Mouse (Mus musculus) limb, embryonic 11.5 days (tissue): ENCODE data around the gene Fam185a. TPM values are rescaled to one million over a fixed set of nuclear protein-coding genes. Genes with fewer than 3 reads are reported as not detected.

Source experiments
- ATAC-seq: fragments of 200-750 bp; cut with Nextera tagmentation; 2 replicates; pipeline ENCODE4 v1.8.0; 2017; ENCODE audit warnings: low read depth; ENCODE audit not compliant: insufficient number of reproducible peaks, low FRiP score, low TSS enrichment
- DNase-seq: peaks from one replicate; pipeline ENCODE4 v3.0.0-alpha.2; 2015; ENCODE audit warnings: low spot score
- H3K27ac ChIP-seq: fragments of 300-500 bp; sonication (generic); replicated peaks from 2 replicates; pipeline ENCODE4 v1.5.1; 2014; ENCODE audit warnings: low read depth, mild to moderate bottlenecking, low read length
- H3K27me3 ChIP-seq: fragments of 300-500 bp; sonication (generic); 2 replicates; pipeline ENCODE4 v1.6.1; 2014; ENCODE audit warnings: mild to moderate bottlenecking, low read length, mixed read lengths; ENCODE audit not compliant: control insufficient read depth, insufficient read depth
- H3K36me3 ChIP-seq: fragments of 300-500 bp; sonication (generic); 2 replicates; pipeline ENCODE4 v1.6.1; 2014; ENCODE audit warnings: mild to moderate bottlenecking, low read length, moderate library complexity, mixed read lengths; ENCODE audit not compliant: control insufficient read depth, insufficient read depth
- H3K4me1 ChIP-seq: fragments of 300-500 bp; sonication (generic); 2 replicates; pipeline ENCODE4 v1.6.1; 2014; ENCODE audit warnings: low read length, mixed read lengths; ENCODE audit not compliant: control insufficient read depth, insufficient read depth
- H3K4me2 ChIP-seq: fragments of 300-500 bp; sonication (generic); 2 replicates; pipeline ENCODE4 v1.6.1; 2014; ENCODE audit warnings: low read depth, mild to moderate bottlenecking, moderate library complexity; ENCODE audit not compliant: severe bottlenecking
- H3K4me3 ChIP-seq: fragments of 300-500 bp; sonication (generic); 2 replicates; pipeline ENCODE4 v1.5.1; 2014; ENCODE audit warnings: low read depth, low read length
- H3K9ac ChIP-seq: fragments of 300-500 bp; sonication (generic); 2 replicates; pipeline ENCODE4 v1.6.1; 2014; ENCODE audit warnings: mild to moderate bottlenecking, low read length
- H3K9me3 ChIP-seq: fragments of 300-500 bp; sonication (generic); 2 replicates; pipeline ENCODE4 v1.6.1; 2016; ENCODE audit warnings: low read length; ENCODE audit not compliant: control insufficient read depth
- WGBS: fragments of 180-500 bp; shearing (Covaris S2); extraction: QIAGEN DNeasy Blood & Tissue Kit; methylation state at CpG from one replicate; pipeline ENCODE4 v1.1.7; 2014; 5-methylcytosine and 5-hydroxymethylcytosine counted together
- polyA plus RNA-seq: library from polyadenylated mRNA; unstranded; fragments of >200 nt; fragmentation: Nextera tagmentation; extraction: Ambion mirVana; gene quantifications from 2 replicates; pipeline ENCODE4 v1.2.1, GENCODE M21; 2014

Gene Fam185a
- polyA plus RNA-seq, 1 experiment from 2014 or later: 6.0 TPM

DNA sequence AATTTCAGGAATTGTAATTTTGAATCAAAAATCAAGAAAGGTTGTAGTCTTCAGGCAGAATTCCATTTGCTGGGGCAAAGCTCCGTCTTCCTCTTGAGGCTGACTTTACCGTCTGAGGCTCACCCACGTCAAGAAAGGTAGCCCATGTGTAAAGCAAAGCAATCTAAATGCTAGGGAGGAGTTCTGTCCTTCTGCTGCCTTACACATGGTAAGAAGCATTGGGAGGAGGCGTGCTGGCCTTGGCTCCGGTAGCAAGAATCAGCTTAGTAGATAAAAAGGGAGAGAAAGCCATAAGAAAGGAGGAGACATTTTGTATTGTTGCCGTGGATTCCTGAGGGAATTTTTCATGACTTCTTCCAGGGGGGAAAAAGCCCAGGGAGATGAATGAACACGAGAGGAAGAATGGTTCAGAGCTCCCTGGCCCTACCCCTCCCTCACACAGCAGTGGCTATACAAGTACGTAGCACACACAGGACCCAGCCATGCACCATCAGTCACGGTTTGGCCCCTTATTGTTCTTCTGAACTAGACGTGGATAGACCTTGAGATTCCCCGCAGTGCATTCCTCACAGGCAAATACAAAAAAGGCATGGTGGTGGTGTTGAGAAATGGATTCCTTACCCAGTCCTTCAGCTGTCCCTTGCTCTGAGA lies 102.2 kb downstream of the Fam185a start:
- H3K9me3 ChIP-seq: no peaks in the 10 kb centered on the region
- no peak overlapping the region for H3K9ac ChIP-seq
- no peak overlapping the region for H3K27ac ChIP-seq
- DNase-seq (no peak), ATAC-seq (no peak)
- no peaks in the 10 kb centered on the region for H3K36me3 ChIP-seq
- 84% methylated on average over 11 of the region's 11 CpGs for WGBS
- H3K4me3 ChIP-seq: no peak overlapping the region
- H3K27me3 ChIP-seq: no peaks in the 10 kb centered on the region
- H3K4me1 ChIP-seq: no peaks in the 10 kb centered on the region
- no peak overlapping the region for H3K4me2 ChIP-seq

DNA sequence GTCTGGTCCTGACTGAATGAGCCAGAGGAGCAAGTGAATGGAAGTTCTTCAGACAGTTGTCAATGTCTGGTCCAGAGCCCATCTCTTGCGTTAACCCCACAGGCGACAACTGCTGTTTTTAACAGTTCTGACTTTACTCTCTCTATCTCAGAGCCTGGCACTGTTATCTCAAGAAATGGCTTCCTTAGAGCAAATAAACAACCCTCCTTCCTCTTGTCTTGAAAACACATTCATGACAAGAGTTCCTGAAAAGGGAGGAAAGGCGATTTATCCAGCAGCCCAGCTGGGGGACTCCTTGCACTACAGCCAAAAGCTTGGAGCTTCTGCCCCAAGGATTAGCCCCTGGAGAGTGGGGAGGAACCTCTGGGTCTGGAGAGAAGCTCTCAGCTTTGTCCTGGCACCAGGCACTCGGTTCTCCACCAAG lies 102.7 kb downstream of the Fam185a start:
- no peak overlapping the region for H3K4me3 ChIP-seq
- ATAC-seq (no peak), DNase-seq (no peak)
- H3K36me3 ChIP-seq: no peaks in the 10 kb centered on the region
- WGBS: 75% methylated on average over 4 of the region's 4 CpGs
- no peak overlapping the region for H3K9ac ChIP-seq
- H3K4me1 ChIP-seq: no peaks in the 10 kb centered on the region
- H3K9me3 ChIP-seq: no peaks in the 10 kb centered on the region
- no peak overlapping the region for H3K27ac ChIP-seq
- H3K27me3 ChIP-seq: no peaks in the 10 kb centered on the region
- no peak overlapping the region for H3K4me2 ChIP-seq

DNA sequence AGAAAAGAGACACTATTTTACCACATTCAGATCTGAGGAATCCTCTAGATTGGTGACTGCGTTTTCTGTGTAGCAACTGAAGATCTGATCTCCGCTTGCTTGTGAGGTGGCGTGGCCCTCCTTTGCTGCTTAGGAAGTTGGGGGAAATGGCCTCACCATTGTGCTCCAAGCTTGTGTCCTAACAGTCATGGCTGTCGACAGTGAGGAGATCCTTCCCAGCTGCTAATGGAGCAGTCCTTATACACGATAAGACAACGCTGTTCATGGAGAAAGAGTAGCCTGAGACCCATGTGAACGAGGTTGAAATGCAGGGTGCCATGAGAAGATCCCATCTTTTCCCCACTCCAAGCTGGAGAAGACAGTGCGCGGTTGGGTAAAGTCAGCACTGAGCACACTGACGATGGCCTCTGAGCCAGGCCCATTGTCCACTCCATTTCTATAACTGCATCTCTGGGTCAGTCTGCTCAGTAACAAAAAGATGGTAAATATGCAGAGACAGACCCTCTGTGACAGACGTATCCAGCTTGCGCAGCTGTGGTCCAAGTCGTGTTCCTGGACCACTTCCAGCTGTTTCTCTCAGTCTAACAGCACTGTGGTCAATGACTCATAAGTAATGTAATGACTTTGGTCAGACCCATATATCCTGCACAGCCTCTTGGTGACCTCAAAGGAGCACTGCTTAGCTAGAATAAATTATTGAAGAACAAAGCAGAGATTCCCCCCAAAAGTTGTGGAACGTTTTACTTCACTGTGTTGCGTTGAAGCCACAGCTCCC lies 103.5 kb downstream of the Fam185a start:
- H3K4me2 ChIP-seq: no peak overlapping the region
- H3K9me3 ChIP-seq: no peaks in the 10 kb centered on the region
- H3K27ac ChIP-seq: no peak overlapping the region
- no peaks in the 10 kb centered on the region for H3K4me1 ChIP-seq
- no peak for DNase-seq
- 91% methylated on average over 15 of the region's 15 CpGs for WGBS
- H3K27me3 ChIP-seq: no peaks in the 10 kb centered on the region
- H3K36me3 ChIP-seq: no peaks in the 10 kb centered on the region
- no peak overlapping the region for H3K9ac ChIP-seq
- no peak overlapping the region for H3K4me3 ChIP-seq
- no peak for ATAC-seq

DNA sequence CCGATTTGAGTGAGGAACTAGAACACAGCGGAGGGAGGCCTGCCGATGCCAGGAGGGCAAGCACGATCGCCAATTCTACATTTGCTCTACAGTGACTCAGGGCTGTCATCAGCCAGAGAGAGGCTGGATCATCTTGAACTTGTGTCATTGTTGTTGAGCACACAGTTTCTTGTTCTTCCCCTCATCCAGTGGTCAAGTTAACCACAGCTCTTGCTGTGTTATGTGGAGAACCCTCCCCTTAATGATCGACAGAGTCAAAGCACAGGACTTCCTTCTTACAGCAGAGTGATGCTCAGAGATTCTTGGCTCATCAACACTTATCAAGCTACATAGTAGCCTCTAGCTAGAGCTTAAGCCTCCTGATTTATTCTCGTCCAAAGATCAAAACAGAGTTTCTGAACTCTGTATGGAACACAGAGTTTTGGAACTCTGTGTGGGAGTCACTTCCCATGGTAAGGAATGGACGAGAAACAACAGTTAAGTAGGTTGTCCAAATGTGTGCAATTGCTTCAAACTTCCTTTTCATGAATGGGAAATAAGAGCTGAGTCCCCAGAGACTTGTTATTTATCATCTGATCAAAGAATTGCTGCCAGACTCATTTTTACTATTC lies 104.5 kb downstream of the Fam185a start:
- H3K27ac ChIP-seq: no peak overlapping the region
- H3K27me3 ChIP-seq: no peaks in the 10 kb centered on the region
- no peak overlapping the region for H3K4me2 ChIP-seq
- H3K4me3 ChIP-seq: no peak overlapping the region
- no peaks in the 10 kb centered on the region for H3K4me1 ChIP-seq
- 92% methylated on average over 8 of the region's 8 CpGs for WGBS
- H3K36me3 ChIP-seq: no peaks in the 10 kb centered on the region
- no peak for DNase-seq
- no peak for ATAC-seq
- H3K9ac ChIP-seq: no peak overlapping the region
- no peaks in the 10 kb centered on the region for H3K9me3 ChIP-seq

Other genes starting within 250 kb of the Fam185a start
- gene Gsap, start 238.7 kb upstream of the Fam185a start, polyA plus RNA-seq: 1.4 and 2.2 TPM in 2 replicates
- gene Fgl2, start 52.3 kb upstream of the Fam185a start, polyA plus RNA-seq: 0.21 and 0.23 TPM in 2 replicates
- gene Ccdc146, start 281 bp upstream of the Fam185a start, polyA plus RNA-seq: not detected in 2 replicates
- 32.4 and 34.3 TPM in 2 replicates for gene Lrrc17, start 118.6 kb downstream of the Fam185a start, polyA plus RNA-seq
- gene Fbxl13, start 220.7 kb downstream of the Fam185a start, polyA plus RNA-seq: 0.12 TPM in 1 of 2 replicates, not detected in the other
- 75.3 and 91.9 TPM in 2 replicates for gene Armc10, start 220.9 kb downstream of the Fam185a start, polyA plus RNA-seq